Mouse (Mus musculus) lung, postnatal 0 days (tissue): ENCODE results near the gene Mapkapk2.

ENCODE experiments used
- CTCF ChIP-seq: IDR thresholded peaks from 2 replicates; pipeline ENCODE4 v1.5.1; 2016; ENCODE audit warnings: antibody characterized with exemption, mild to moderate bottlenecking
- EP300 ChIP-seq: IDR thresholded peaks from 2 replicates; pipeline ENCODE4 v1.6.1; 2016; ENCODE audit warnings: antibody characterized with exemption, mild to moderate bottlenecking, control low read depth

DNA sequence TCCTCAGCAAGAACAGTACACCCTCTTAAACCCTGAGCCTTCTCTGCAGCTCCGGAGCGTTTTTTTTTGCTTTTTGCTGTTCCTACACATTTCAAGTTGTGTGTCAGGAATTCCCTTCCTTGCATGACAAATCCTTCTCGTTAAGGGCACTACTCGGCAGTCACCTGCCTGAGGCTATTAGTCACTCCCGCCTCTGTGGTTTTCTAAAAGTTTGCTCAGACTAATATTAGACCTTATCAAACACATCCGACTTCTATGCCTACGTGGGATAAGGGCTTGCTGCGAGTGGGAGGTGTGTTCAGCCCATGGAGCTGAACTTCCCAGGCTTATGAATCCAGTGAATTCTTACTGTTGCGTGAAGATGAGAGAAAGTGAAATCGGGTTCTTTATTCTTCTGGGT, 20.9 kb upstream of the Mapkapk2 start:
- no peak for TF ChIP-seq CTCF
- TF ChIP-seq EP300: peak; percentile 85
